Mouse (Mus musculus) gastrocnemius, postnatal 36 days (tissue): ENCODE measurements around the gene Tnnt2. TPM values are rescaled to one million over a fixed set of nuclear protein-coding genes. Genes with fewer than 3 reads are reported as not detected.

Experiments used
- DNase-seq, 2 experiments: peaks; one replicate each; pipeline ENCODE4 v3.0.0; 2022
- intact Hi-C: fragments of 180-260 bp; cut with DNase I; formaldehyde crosslinking; loops from one replicate; pipeline ENCODE4 v1.15.1; 2025
- total RNA-seq, 2 experiments: library from RNA; stranded (reverse); gene quantifications; 2 replicates each; pipeline ENCODE4 v1.2.3; 2021

Gene Tnnt2
- total RNA-seq, 2 experiments from 2014 or later = 2.9 to 5.4 TPM

DNA sequence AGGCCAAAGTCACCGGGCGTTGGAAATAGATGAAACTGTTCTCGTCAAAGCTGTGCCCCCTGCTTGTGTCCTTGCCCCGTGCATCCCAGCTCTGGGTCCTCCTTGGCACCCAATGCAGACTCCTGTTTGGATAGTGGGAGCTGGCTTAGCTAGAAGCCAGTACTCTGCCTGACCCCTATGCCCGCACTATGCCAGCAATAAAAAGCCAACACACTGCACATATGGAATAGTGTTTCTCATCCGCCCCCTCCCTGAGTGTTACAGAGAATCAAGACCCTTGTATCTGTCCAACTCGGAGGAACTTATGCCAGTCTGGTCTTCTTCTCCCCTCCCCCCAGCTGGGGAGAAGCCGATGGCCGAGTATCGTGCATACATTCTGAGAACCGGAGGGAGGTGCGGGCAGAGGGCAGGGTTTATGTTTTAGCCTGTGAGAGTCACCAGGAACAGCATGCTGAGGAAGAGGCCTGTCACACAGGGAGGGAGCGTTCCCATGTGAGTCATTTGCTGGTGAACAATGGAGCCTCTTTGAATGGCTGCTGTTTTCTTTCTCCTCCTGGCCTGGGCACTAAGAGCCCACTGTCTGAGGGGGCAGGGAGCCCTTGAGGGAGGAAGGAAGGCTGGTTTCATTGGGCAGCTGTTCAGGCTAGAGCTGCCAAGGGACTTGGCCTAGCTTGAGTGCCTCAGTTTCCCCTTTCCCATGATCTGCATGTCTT is 16.0 kb downstream of the Tnnt2 start:
- intact Hi-C loops = no loop called here
- no peak for DNase-seq

DNA sequence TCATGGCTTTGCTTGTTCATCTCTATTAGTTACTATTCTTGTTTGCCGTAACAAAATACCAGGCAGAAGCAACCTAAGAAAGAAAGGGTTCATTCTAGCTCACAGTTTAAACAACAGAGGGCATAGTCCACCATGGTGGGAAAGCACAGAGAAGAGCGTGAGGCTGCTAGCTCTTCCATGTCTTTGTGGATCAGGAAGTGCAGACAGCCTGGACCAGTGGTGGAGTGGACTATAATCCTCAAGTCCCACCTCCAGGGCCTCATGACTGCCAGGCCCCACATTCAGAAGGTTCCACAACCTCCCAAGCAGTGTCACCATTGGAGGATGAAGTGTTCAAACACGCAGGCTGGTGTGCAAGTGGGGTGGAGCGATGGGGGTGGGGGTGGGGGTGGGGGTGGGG is 17.0 kb downstream of the Tnnt2 start:
- intact Hi-C loops = no loop called here
- no peak for DNase-seq

GRCm38 (mm10) chr1:135854591-135855343 is 18.6 kb downstream of the Tnnt2 start:
- DNase-seq = no peak
- intact Hi-C loops = no loop called here

DNA sequence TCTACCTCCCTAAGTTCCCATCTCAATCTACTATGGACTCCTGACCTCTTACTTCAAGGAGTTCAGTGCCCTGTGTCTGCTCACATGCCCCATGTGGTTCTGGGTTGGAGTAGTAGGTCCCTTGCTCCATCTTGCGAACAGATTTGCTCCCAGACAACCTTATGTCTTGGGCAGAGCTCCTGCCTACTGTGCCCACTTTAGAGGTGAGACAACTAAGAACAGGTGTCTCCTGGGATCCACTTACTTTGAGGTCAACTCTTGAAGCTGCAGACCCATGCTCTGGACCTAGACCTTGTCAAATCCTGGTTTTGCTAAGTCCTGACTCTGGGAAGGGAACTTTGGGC is 19.2 kb downstream of the Tnnt2 start:
- intact Hi-C loops = no loop called here
- DNase-seq = no peak

- intact Hi-C loops = no loop called here
- no peak for DNase-seq
Measured at GRCm38 (mm10) chr1:135856070-135856469, 19.9 kb downstream of the Tnnt2 start.

DNA sequence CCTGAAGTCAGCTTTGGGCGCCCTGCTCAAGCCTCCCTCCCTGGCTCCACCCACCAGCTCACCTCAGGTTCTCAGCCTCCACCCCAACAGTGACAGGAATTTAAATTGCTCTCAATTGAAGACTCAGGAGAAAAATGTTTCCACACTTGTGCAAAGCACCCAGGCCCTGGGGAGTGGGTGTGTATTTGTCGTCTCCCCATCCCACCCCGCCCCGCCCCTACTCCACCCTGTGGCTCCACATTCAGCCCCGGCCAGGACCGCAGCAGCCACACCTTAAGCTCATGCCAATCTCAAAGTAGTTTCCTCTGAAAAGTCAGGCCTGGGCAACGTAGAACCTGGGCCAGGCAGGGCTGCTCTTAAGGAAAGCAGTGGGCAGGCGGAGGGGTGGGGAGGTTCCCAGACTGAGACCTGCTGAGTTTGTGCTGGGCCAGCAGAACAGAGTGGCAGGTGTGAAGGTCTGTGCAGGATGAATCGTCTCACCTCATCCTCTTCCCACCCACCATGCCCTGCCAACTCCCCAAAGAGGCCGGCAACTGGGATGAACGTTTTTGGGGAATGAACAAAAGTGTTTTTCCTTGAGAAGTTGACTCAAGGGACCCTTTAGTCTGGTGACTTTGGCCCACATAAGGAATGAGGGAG is 21.1 kb downstream of the Tnnt2 start:
- intact Hi-C loops = no loop called here
- DNase-seq = no peak

DNA sequence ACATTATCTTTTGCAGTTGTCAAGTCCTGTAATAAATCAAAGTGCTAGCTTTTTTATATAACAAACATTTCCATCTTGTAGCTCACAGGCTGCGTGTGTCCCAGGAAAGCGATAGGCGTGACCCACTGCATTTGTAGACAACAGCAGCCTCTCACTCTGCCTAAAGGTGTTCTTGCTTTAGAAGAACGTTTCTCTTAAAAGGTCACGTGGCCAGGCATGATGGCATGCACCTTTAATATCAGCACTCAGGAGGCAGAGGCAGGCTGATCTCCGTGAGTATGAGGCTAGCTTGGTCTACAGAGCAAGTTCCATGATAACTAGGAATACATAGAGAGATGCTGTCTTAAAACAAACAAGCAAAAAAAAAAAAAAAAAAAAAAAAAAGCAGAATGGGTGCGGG is 22.4 kb downstream of the Tnnt2 start:
- intact Hi-C loops = no loop called here
- no peak for DNase-seq

DNA sequence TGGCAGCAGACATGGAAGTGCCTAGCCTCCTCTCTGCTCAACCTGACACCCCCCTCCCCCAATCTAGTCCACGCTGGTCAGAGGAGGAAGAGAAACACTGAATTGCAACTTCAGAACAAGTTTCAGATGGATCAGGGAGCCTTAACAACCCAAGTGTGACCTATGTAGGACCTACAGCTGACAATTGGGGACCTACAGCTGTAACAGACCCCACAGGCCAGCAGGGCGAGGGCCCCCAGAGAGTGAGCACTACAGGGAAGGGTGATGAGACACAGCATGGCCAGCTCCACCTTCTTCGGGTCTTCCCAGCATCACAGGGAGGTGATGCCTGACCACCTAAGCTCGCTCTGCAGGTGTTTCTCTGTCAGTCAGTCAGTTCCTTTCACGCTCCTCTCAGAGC is 24.9 kb downstream of the Tnnt2 start:
- intact Hi-C loops = no loop called here

DNA sequence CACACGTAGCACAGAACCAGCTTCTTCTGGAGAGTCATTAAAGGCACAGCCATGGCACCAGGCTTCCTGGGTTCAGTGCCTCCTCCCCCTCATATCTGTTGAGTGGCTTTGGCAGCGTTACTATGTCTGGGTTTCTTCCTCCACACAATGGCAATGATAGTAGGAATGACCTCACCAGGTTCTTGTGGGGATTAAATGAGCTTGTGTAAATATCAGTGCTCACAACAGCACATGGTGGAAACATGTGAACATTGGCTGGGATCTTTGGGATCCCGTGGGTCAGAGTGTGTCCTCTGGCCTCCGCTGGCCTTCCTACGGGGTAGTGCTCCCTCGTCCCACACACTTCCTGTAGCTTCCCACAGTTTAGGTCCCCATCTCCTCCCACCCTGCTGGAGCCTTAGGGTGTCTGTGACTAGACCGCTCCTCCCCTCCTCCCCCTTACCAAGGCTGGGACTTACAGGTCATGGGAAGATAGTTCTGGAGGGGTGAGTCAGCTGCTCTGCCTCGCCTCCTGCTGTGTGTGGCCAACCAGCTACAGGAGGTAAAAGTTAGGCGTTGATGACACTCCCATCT is 25.9 kb downstream of the Tnnt2 start:
- no peak for DNase-seq
- intact Hi-C loops = no loop called here

More for the DNA sequence above, 24.9 kb downstream of the Tnnt2 start:
- DNase-seq = no peak

DNA sequence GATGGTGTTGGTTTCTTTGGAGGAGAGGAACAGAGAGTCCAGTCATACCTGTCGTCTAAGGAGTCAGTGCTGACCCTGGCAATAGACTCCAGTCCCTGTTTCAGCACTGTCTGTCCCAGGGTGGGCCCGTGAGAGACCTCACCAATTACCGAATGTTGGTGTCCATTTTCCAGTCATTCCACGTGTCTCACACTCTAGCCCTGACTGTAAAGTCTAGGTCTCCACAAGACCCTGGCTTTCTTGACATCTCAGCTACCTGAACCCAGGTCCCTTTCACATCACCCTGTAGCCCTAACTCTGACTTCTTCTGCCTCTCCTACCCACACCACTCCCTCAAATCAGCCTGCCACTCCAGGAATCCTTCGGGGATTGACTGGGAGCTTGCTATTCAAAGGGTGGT is 26.4 kb downstream of the Tnnt2 start:
- intact Hi-C loops = no loop called here
- DNase-seq = no peak

GRCm38 (mm10) chr1:135863786-135864335 is 27.7 kb downstream of the Tnnt2 start:
- intact Hi-C loops = no loop called here
- no peak for DNase-seq

DNA sequence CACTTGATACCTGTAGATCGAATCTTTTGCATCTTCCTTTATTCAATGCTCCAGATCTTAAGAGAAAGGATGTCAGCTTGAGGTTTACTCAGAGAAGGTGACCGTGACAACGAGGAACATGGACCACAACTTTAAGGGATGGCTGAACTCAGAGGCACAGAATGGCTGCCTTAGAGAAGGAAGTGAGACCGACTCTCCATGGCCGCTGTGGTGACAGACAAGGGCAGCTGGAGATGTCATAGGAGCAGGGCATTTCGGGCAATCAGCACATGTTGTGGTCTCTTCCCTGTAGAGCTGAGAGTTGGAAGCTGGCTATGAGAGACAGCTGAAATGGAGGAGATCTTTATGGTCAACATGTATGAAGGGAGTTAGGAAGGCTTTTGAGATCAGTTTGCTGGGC is 28.7 kb downstream of the Tnnt2 start:
- intact Hi-C loops = loop anchor here (1.0 kb wide), 1 partner anchor 80 kb away; no protein-coding TSS in a partner anchor
- no peak for DNase-seq

DNA sequence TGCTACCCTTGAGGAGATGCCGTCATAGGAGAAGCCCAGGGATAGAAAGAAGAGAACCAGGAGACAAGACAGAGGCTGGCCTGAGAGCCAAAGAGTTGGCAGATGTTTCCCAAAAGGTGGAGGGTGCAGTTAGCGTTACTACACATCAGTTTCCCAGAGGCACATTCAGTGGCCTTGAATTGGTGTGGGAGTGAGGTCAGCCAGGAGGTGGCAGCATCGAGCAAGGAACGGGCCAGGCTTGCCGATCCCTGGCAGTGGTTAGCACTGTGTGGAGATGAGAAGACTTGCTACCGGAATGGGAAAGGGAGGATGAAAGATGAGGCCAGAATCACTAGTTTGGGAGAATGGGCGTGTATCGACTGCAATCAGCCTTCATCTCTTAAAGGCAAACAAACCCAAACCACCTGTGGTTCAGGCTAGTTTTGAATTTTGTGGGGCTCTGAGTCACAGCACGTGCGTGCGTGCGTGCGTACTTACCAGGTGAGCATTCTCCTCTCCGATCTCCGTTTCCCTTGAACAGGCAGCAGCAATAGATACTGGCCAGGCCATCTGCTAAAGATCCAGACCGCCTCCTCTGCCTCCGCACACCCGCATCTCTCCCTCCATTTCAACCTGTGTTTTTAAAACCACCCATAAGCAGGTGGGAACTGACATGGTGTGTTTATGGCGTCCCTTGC is 29.5 kb downstream of the Tnnt2 start:
- peak; percentile 75 to 83 for DNase-seq
- intact Hi-C loops = loop anchor here (1.0 kb wide), 1 partner anchor 80 kb away; no protein-coding TSS in a partner anchor

GRCm38 (mm10) chr1:135868570-135868969 is 32.4 kb downstream of the Tnnt2 start:
- DNase-seq = no peak
- intact Hi-C loops = no loop called here

DNA sequence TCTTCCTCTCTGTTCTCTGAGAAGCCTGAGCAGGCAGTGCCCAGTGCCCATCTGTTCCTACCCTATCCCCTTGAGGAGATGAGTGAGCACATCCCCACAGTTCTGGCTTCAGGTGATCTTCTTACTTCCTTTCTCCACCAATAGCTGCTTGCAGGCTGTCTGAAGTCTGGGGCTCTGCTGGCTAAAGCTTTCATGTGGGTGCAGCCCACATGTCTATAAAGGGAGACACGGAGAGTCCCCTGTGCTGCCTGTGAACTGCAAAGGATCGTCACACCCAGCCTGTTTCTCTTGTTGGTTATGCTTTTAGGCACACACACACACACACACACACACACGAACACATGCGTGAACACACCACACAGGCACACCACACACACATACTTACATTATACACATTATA is 36.8 kb downstream of the Tnnt2 start:
- DNase-seq = no peak
- intact Hi-C loops = no loop called here

DNA sequence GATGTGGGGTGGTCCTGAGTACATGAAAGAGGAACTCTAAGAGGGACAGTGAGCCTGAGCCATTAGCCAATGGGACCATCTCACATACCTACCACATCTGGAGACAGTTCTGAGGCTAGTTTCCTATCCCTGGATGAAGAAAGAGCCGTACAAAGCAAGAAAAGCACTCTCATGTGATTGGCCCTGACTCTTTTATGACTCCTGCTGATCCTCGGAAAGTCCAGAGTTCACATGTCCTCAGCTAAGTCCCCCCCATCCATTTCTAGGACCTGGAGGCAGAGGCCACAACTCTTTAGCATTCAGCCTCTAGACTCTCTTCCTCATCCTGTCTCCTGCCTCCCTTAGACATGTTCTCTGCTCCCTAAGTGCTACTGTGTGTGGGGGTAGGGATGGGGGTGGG is 41.1 kb downstream of the Tnnt2 start:
- intact Hi-C loops = no loop called here

DNA sequence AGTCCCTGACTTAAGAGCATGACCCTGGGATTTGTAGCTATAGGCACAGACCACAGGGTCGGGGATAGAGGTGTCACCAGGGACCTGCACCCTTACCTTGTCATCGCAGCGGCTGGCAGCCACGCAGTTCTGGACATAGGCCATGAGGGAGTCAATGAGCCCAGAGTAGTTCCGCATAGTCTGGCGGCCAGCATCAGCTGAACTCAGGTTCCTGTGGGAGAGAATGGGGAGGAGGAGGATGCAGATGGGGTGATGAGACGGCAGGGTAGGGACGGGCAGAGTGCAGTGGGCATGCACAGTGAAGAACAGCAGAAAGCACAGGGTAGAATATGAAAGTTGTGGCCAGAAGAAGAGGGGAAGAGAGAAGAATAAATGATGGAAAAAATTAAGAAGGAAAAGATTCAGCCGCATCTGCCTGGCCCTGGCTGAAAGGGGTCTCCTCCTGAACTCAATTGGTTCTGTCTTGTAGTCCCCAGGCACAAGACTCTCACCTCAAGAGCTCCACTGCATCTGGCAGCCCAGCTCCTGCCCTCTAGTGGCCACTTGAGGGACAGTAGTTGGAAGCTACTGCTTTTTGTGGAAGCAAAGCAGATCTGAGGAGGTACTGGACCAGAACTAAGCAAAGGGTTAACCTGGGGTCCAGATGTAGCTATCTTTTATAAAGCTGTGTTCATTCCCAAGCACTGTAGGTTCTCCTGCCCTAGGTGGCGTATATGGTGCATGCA is 46.4 kb downstream of the Tnnt2 start:
- intact Hi-C loops = loop anchor here (10.0 kb wide), 1 partner anchor 52 kb away; no protein-coding TSS in a partner anchor
- peak in 1 of 2 experiments; percentile 42 for DNase-seq

More for the DNA sequence above, 41.1 kb downstream of the Tnnt2 start:
- DNase-seq = no peak

DNA sequence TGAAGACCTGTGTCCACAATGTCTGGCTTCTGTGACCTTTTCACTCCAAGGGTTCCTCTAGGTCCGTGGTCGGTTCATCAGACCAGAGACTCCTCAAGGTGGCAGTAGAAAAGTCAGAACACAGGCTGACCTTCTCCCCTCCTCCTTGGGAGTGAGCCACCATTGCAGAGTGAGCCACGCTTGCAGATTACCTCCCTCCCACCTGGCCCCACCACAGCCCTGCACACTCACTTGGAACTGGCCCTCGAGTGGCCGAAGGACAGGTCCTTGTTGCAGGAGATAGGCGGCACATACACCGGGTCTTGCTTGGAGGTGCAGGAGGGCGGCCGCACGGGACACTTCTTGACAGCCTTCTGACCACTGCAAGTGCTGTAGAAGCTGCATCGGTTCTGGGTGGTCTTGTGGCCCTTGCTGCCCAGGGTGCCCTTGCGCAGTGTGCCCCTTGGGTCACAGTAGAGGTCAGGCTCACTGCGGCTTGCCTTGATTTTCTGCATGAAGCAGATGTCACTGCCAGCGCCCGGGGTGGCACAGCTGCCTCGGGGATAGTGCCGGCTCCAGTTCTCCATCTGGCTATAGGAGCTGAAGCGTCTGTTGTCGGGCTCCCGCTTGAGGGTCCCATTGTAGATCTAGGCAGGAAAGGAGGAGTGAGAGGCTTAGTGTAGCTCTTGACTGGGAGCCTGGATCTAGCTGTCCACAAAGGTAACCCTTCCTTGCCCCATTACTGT is 53.5 kb downstream of the Tnnt2 start:
- intact Hi-C loops = loop anchor here (10.0 kb wide), 1 partner anchor 45 kb away; no protein-coding TSS in a partner anchor
- DNase-seq = no peak
